Mouse (Mus musculus) left cerebral cortex, postnatal 36 days (tissue): ENCODE data around the gene Hoxa3. TPM values are rescaled to one million over a fixed set of nuclear protein-coding genes. Genes with fewer than 3 reads are reported as not detected.

ENCODE experiments used
- DNase-seq, 2 experiments: peaks; one replicate each; pipeline ENCODE4 v3.0.0; 2021 to 2022; ENCODE audit warnings: low spot score in 2 of 2, mixed read lengths in 1 of 2
- intact Hi-C: fragments of 180-260 bp; cut with DNase I; formaldehyde crosslinking; loops from one replicate; pipeline ENCODE4 v1.15.1; 2025
- total RNA-seq, 2 experiments: library from RNA; stranded (reverse); gene quantifications; 2 replicates each; pipeline ENCODE4 v1.2.3; 2021

Gene Hoxa3
- total RNA-seq, 2 experiments from 2014 or later: not detected

- no peak for DNase-seq
- intact Hi-C loops: loop anchor here (5.0 kb wide), 1 partner anchor 350 kb away; no protein-coding TSS in a partner anchor
Measured at GRCm38 (mm10) chr6:52222729-52223128, 9.6 kb upstream of the Hoxa3 start.

- no peak for DNase-seq
- intact Hi-C loops: loop anchor here (2.0 to 5.0 kb wide), 2 partner anchors 350 to 635 kb away; no protein-coding TSS in a partner anchor
Measured at GRCm38 (mm10) chr6:52221993-52222685, 9.0 kb upstream of the Hoxa3 start.

- DNase-seq: peak; percentile 77 to 81
- intact Hi-C loops: loop anchor here (2.0 to 5.0 kb wide), 2 partner anchors 349 to 635 kb away; no protein-coding TSS in a partner anchor
Measured at GRCm38 (mm10) chr6:52221337-52221992, 8.3 kb upstream of the Hoxa3 start, which contains the start of gene Hoxa7. Hoxa7 (minus strand) TSS chr6:52221854.

GRCm38 (mm10) chr6:52220865-52221310, 7.8 kb upstream of the Hoxa3 start:
- DNase-seq: no peak
- intact Hi-C loops: loop anchor here (2.0 to 5.0 kb wide), 2 partner anchors 349 to 634 kb away; no protein-coding TSS in a partner anchor

- intact Hi-C loops: loop anchor here (2.0 to 5.0 kb wide), 2 partner anchors 348 to 633 kb away; no protein-coding TSS in a partner anchor
Measured at GRCm38 (mm10) chr6:52220003-52220864, 7.1 kb upstream of the Hoxa3 start.

GRCm38 (mm10) chr6:52219234-52219942, 6.3 kb upstream of the Hoxa3 start:
- intact Hi-C loops: loop anchor here (5.0 kb wide), 1 partner anchor 1037 kb away; no protein-coding TSS in a partner anchor
- DNase-seq: no peak

More at GRCm38 (mm10) chr6:52220003-52220864, 7.1 kb upstream of the Hoxa3 start:
- no peak for DNase-seq

- intact Hi-C loops: loop anchor here (5.0 kb wide), 1 partner anchor 1036 kb away; no protein-coding TSS in a partner anchor
- no peak for DNase-seq
Measured at GRCm38 (mm10) chr6:52218643-52219215, 5.6 kb upstream of the Hoxa3 start.

GRCm38 (mm10) chr6:52217895-52218642, 4.9 kb upstream of the Hoxa3 start:
- no peak for DNase-seq
- intact Hi-C loops: loop anchor here (5.0 kb wide), 1 partner anchor 1036 kb away; no protein-coding TSS in a partner anchor

GRCm38 (mm10) chr6:52217459-52217768, 4.3 kb upstream of the Hoxa3 start:
- DNase-seq: no peak
- intact Hi-C loops: loop anchor here (5.0 kb wide), 1 partner anchor 1035 kb away; no protein-coding TSS in a partner anchor

GRCm38 (mm10) chr6:52216691-52217458, 3.7 kb upstream of the Hoxa3 start:
- intact Hi-C loops: loop anchor here (5.0 kb wide), 1 partner anchor 1035 kb away; no protein-coding TSS in a partner anchor
- DNase-seq: no peak

- intact Hi-C loops: loop anchor here (5.0 kb wide), 1 partner anchor 1034 kb away; no protein-coding TSS in a partner anchor
- DNase-seq: no peak
Measured at GRCm38 (mm10) chr6:52215771-52216535, 2.8 kb upstream of the Hoxa3 start.

- no peak for DNase-seq
- intact Hi-C loops: loop anchor here (5.0 kb wide), 1 partner anchor 1033 kb away; no protein-coding TSS in a partner anchor
Measured at GRCm38 (mm10) chr6:52215070-52215469, 1.9 kb upstream of the Hoxa3 start.

- intact Hi-C loops: no loop called here
- no peak for DNase-seq
Measured at GRCm38 (mm10) chr6:52214271-52214670, 1.1 kb upstream of the Hoxa3 start.

GRCm38 (mm10) chr6:52212556-52213118, 499 bp downstream of the Hoxa3 start:
- intact Hi-C loops: no loop called here
- peak in 1 of 2 experiments; percentile 2 for DNase-seq

GRCm38 (mm10) chr6:52211961-52212360, 1.2 kb downstream of the Hoxa3 start:
- DNase-seq: no peak
- intact Hi-C loops: no loop called here
